Mouse (Mus musculus) liver, adult 2 months (tissue): ENCODE data around the gene Olfml2a. TPM values are rescaled to one million over a fixed set of nuclear protein-coding genes. Genes with fewer than 3 reads are reported as not detected.

ENCODE experiments used
- DNase-seq: peaks from one replicate; pipeline ENCODE4 v3.0.0-alpha.2; 2011; ENCODE audit warnings: low read depth, low spot score; ENCODE audit errors: extremely low read depth
- H3K27ac ChIP-seq: fragments of 200-500 bp; replicated peaks from 2 replicates; pipeline ENCODE4 v1.5.1; 2012; ENCODE audit warnings: low read depth, mild to moderate bottlenecking, control low read depth, inconsistent platforms, low read length; ENCODE audit not compliant: insufficient read depth
- H3K27me3 ChIP-seq: fragments of 200-500 bp; 2 replicates; pipeline ENCODE4 v1.6.1; 2012; ENCODE audit warnings: mild to moderate bottlenecking, moderate library complexity, low read length, inconsistent platforms; ENCODE audit not compliant: control insufficient read depth, insufficient read depth
- H3K36me3 ChIP-seq: fragments of 200-500 bp; 2 replicates; pipeline ENCODE4 v1.6.1; 2012; ENCODE audit warnings: low read length, inconsistent platforms; ENCODE audit not compliant: control insufficient read depth, insufficient read depth
- H3K4me1 ChIP-seq: fragments of 200-500 bp; 2 replicates; pipeline ENCODE4 v1.6.1; 2011; ENCODE audit warnings: low read length; ENCODE audit not compliant: control insufficient read depth, insufficient read depth
- H3K4me3 ChIP-seq: fragments of 200-500 bp; 2 replicates; pipeline ENCODE4 v1.5.1; 2011; ENCODE audit warnings: low read depth, mild to moderate bottlenecking, control low read depth, low read length, moderate library complexity; ENCODE audit not compliant: insufficient read depth
- H3K79me2 ChIP-seq: fragments of 200-500 bp; 2 replicates; pipeline ENCODE4 v1.6.1; 2012; ENCODE audit warnings: inconsistent platforms, mild to moderate bottlenecking, low read length, moderate library complexity; ENCODE audit not compliant: control insufficient read depth, insufficient read depth
- H3K9ac ChIP-seq: fragments of 200-500 bp; 2 replicates; pipeline ENCODE4 v1.6.1; 2012; ENCODE audit warnings: low read depth, mild to moderate bottlenecking, control low read depth, inconsistent platforms, low read length
- CTCF ChIP-seq: fragments of 200-500 bp; IDR thresholded peaks from 2 replicates; pipeline ENCODE4 v1.5.1; 2011; ENCODE audit warnings: low read depth, low read length, control low read depth
- POLR2A ChIP-seq: fragments of 200-500 bp; IDR thresholded peaks from 2 replicates; pipeline ENCODE4 v1.6.1; 2011; ENCODE audit warnings: low read length, control low read depth; ENCODE audit not compliant: insufficient read depth; ENCODE audit errors: extremely low read depth
- WGBS: fragments of 180-500 bp; shearing (Covaris S2); methylation state at CpG from one replicate; pipeline ENCODE4 v1.1.7; 2018; 5-methylcytosine and 5-hydroxymethylcytosine counted together
- polyA plus RNA-seq: library from polyadenylated mRNA; depleted of rRNA; stranded (reverse); fragments of >200 nt; gene quantifications from 2 replicates; pipeline ENCODE4 v1.2.3, GENCODE M21; 2012
- total RNA-seq: library from RNA; depleted of rRNA; stranded (reverse); fragments of >200 nt; gene quantifications from 2 replicates; pipeline ENCODE4 v1.2.3, GENCODE M21; 2014

Olfml2a gene
- total and polyA plus RNA-seq, 2 experiments = 0.07 to 0.09 TPM

- no peaks in the 10 kb centered on the region; the same call in 1 of the 2 replicates for H3K79me2 ChIP-seq
- H3K27me3 ChIP-seq = no peaks in the 10 kb centered on the region
- TF ChIP-seq CTCF = no peak
- TF ChIP-seq POLR2A = no peak
- peaks cover 2% of the 10 kb centered on the region; the same call in 1 of the 2 replicates for H3K4me1 ChIP-seq
- H3K36me3 ChIP-seq = no peaks in the 10 kb centered on the region
- peak overlapping the region; percentile 48; the same call in 1 of the 2 replicates for H3K9ac ChIP-seq
- WGBS = 20% methylated on average over 10 of the region's 10 CpGs
- H3K27ac ChIP-seq = peak overlapping the region; percentile 63; the same call in 1 of the 2 replicates
- DNase-seq = peak; percentile 22
- H3K4me3 ChIP-seq = peak overlapping the region; percentile 98
Observed at GRCm38 (mm10) chr2:38924571-38924970, 7.2 kb upstream of the Olfml2a start.

GRCm38 (mm10) chr2:38925171-38926080 lies 6.4 kb upstream of the Olfml2a start:
- no peaks in the 10 kb centered on the region for H3K27me3 ChIP-seq
- under 1% methylated on average over 51 of the region's 51 CpGs for WGBS
- no peaks in the 10 kb centered on the region for H3K36me3 ChIP-seq
- H3K79me2 ChIP-seq = no peaks in the 10 kb centered on the region; the same call in 1 of the 2 replicates
- H3K27ac ChIP-seq = peak overlapping the region; percentile 63
- TF ChIP-seq POLR2A = no peak
- no peak for TF ChIP-seq CTCF
- H3K9ac ChIP-seq = peak overlapping the region; percentile 48
- DNase-seq = peak; percentile 77
- peak overlapping the region; percentile 98 for H3K4me3 ChIP-seq
- peaks cover 2% of the 10 kb centered on the region; the same call in 1 of the 2 replicates for H3K4me1 ChIP-seq

GRCm38 (mm10) chr2:38926145-38926891 lies 5.5 kb upstream of the Olfml2a start:
- no peaks in the 10 kb centered on the region for H3K36me3 ChIP-seq
- peak overlapping the region; percentile 56 for H3K27ac ChIP-seq
- peaks cover 2% of the 10 kb centered on the region; the same call in 1 of the 2 replicates for H3K4me1 ChIP-seq
- peak overlapping the region; percentile 48 for H3K9ac ChIP-seq
- DNase-seq = peak; percentile 91
- no peaks in the 10 kb centered on the region; the same call in 1 of the 2 replicates for H3K79me2 ChIP-seq
- no peaks in the 10 kb centered on the region for H3K27me3 ChIP-seq
- H3K4me3 ChIP-seq = peak overlapping the region; percentile 98
- WGBS = under 1% methylated on average over 42 of the region's 53 CpGs
- TF ChIP-seq CTCF (no peak), POLR2A (0 out of 2 replicates have a peak, but pooled peaks have one; percentile 26)

GRCm38 (mm10) chr2:38927115-38927979 lies 4.4 kb upstream of the Olfml2a start, which contains the start of gene Nr6a1:
Gene Nr6a1, minus strand, starts transcription at chr2:38927688.
- Histone ChIP-seq H3K27me3 (no peaks in the 10 kb centered on the region), H3K27ac (no peak within 1 kb of the TSS), H3K4me1 (peaks cover 5% of the 10 kb centered on the region; the same call in 1 of the 2 replicates), H3K36me3 (no peaks in the 10 kb centered on the region), H3K4me3 (peak within 1 kb of the TSS; percentile 46), H3K9ac (peak within 1 kb of the TSS; percentile 29), H3K79me2 (no peaks in the 10 kb centered on the region; the same call in 1 of the 2 replicates)
- peak; percentile 39 for DNase-seq
- WGBS = 2% methylated on average over 19 of the region's 19 CpGs
- TF ChIP-seq CTCF = peak; percentile 87
- no peak for TF ChIP-seq POLR2A

GRCm38 (mm10) chr2:38930269-38930668 lies 1.5 kb upstream of the Olfml2a start:
- H3K79me2 ChIP-seq = no peaks in the 10 kb centered on the region
- H3K4me1 ChIP-seq = 0 out of 2 replicates have a peak, but pooled peaks cover 3% of the 10 kb centered on the region
- no peak for DNase-seq
- no peaks in the 10 kb centered on the region for H3K36me3 ChIP-seq
- no peak overlapping the region for H3K27ac ChIP-seq
- TF ChIP-seq POLR2A (no peak), CTCF (no peak)
- WGBS = 89% methylated on average over 2 of the region's 2 CpGs
- no peak overlapping the region for H3K4me3 ChIP-seq
- no peaks in the 10 kb centered on the region for H3K27me3 ChIP-seq
- H3K9ac ChIP-seq = no peak overlapping the region
